Mouse (Mus musculus) brain, adult 2 months (tissue): ENCODE measurements at regions not wholly inside any gene's neighbourhood (a gene's known extent, or its start where the extent isn't known, plus 50 kb on each side); places are given as distances from the start of the nearest gene placed in this dataset.

Experiments used
- DNase-seq: peaks from one replicate; pipeline ENCODE4 v3.0.0; 2011; ENCODE audit warnings: low read depth, low spot score

- no peak for DNase-seq
Observed at GRCm38 (mm10) chr15:48860627-48861026, 5024.1 kb upstream of the Gm7489 start.

GRCm38 (mm10) chr15:48898546-48898945 lies 4986.2 kb upstream of the Gm7489 start:
- no peak for DNase-seq

DNA sequence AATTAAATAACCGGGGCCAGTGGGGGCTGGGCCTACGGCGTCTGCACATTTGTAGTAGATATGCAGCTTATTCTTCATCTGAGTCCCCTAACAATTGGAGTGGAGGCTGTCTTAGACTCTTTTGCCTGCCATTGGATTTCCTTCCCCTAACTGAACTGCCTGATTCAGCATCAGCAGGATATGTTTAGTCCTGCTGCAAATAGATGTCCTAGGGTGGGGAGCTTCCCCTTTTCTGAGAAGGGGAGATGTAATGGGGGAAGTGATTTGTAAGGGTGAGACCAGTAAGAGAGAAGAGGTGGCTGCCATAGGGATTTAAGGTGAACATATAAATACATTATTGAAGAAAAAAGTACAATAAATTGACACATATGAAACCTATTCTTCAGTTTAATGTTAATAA lies 4980.0 kb upstream of the Gm7489 start:
- DNase-seq: peak; percentile 46

DNA sequence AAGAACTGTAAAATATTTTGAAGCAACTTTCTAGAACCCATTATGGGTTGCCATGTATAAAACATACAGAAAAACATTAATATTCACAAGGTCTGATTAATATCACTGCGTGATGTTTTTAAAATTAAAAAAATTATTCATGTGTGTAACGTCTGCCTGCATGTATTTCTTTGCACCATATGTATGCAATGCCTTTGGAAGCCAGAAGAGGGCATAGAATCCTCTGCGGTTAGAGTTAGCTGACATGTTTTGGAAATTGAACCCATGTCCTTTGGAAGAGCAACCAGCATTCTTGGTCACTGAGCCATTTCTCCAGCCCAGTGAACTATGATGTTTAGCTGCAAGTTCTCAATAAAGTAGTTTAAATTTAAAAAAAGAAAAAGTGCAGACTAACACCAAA lies 4958.8 kb upstream of the Gm7489 start:
- DNase-seq: no peak

- DNase-seq: no peak
Observed at GRCm38 (mm10) chr15:48946150-48946549, 4938.6 kb upstream of the Gm7489 start.

- DNase-seq: no peak
Observed at GRCm38 (mm10) chr15:48976176-48976575, 4908.5 kb upstream of the Gm7489 start.

GRCm38 (mm10) chr15:48976583-48976982 lies 4908.1 kb upstream of the Gm7489 start:
- DNase-seq: no peak
